Mouse (Mus musculus) liver, postnatal 0 days (tissue): ENCODE data around the gene Opn1sw.

Experiments used
- CTCF ChIP-seq: sonication (generic); IDR thresholded peaks from 2 replicates; pipeline ENCODE4 v1.5.1; 2016; ENCODE audit warnings: antibody characterized with exemption, low read depth
- EP300 ChIP-seq: IDR thresholded peaks from 2 replicates; pipeline ENCODE4 v1.6.1; 2016; ENCODE audit warnings: antibody characterized with exemption, low read depth, mild to moderate bottlenecking

- no peak for TF ChIP-seq CTCF
- no peak for TF ChIP-seq EP300
These were observed 48.2 kb upstream of the Opn1sw start for GRCm38 (mm10) chr6:29436461-29436934.
